Mouse (Mus musculus) erythroid progenitor cell, adult 5-6 weeks (primary cell): ENCODE measurements around the gene Cyp4f17. TPM values are rescaled to one million over a fixed set of nuclear protein-coding genes. Genes with fewer than 3 reads are reported as not detected.
"Not testable (repeated sequence)": the region's sequence is repeated elsewhere in the genome, so short reads cannot be mapped to it uniquely, and the experiment has no call there.

Experiments used
- ATAC-seq: replicated peaks from 2 replicates; pipeline ENCODE4 v1.8.0; 2016; ENCODE audit warnings: moderate number of reproducible peaks, mild to moderate bottlenecking, moderate TSS enrichment, inconsistent platforms; ENCODE audit not compliant: poor library complexity, low FRiP score, severe bottlenecking
- total RNA-seq, 2 experiments: library from RNA; stranded (forward) in 1 of 2; stranded (reverse) in 1 of 2; fragments of 150-400 nt in 1 of 2; fragments of 186-747, 209-891 nt in 1 of 2; gene quantifications; 2 replicates each; pipeline versions ENCODE4 v1.2.3 to v1.2.4; 2015 to 2017; ENCODE audit warnings: low replicate concordance in 2 of 2

The Cyp4f17 gene
- total RNA-seq (2015; ENCODE audit: low replicate concordance): not detected in 2 replicates
- total RNA-seq (2017; ENCODE audit: low replicate concordance): not detected in 2 replicates

DNA sequence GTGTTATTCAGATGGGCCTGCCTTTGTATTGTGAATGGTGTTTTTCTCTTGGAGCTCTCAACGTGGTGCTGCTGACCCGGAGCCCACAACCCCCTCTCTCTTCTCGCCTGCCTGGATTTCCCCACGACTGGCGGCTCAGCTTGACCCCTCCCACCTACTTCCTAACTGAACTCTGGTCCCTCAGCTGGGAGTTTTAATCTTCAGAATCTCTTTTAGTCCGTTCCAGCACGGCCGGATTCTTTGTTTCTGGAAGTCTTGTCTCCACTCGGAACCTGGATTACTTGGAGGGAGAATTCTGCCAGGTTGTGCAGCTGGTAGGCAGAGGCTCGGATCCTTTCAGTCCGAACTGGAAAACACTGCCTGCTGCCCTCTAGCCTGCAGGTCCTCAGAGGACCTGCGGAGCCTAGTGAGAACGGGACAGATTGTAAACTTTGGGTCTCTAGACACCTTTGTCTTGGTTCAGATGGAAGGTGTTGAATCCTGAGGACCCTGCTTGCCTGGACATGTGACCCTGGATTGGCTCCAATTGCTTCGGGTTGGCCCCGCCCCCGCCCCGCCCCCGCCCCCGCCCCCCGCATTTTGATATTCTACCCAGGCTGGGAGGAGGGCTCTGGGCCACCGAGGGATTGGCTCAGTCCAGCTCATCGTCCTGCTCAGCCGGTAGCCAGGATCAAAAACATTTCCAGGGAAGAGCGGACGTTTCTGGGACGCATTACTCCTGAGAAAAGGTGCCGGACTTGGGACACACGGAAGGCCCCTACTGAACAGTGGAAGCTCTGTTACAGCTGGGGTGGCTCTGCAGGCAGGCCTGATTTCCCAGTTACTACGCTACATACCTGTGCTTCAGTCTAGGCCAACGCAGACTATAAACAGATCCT, at the start of gene Cyp4f17:
Gene Cyp4f17 (plus strand): TSS at position 200 of the 878 bp plus-strand sequence.
- ATAC-seq: no peak

GRCm38 (mm10) chr17:32468494-32468893, 37.4 kb upstream of the Cyp4f17 start:
- ATAC-seq: no peak

DNA sequence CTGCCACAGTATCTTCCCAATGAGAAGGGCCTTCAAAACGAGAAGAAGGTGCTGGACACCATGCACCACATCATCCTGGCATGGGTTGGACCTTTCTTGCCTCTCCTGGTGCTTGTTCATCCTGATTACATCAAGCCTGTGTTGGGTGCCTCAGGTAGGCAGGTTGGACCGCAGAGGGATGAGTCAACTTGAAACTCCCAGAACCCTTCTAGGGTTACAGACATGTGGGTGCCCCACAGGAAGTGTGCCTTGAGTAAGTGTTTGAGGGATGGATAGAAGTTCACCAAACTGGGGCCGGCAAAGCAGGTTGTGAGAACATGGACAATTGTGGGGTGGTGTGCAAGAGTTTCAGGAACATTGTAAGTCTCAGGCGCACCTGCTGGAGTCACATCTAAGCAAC, 35.1 kb upstream of the Cyp4f17 start:
- ATAC-seq: no peak

DNA sequence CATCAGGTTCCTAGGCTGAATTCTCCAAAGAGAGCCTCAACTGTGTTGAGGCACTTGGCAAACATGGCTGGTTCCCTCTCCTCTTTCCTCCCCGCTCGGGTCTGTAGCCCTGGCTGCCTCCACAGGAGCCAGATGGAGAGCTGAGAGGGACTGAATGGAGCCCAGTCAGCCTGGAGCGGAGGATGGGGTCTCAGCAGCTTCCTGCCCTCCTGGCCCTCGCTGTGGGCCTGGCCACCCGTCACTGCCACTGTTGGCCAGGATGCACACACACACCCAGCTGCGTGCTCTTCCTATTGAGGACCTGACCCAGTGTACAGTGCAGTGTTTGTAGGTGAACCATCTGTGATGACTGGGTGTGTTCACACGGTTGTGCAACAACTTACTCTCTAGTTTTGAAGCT, 33.7 kb upstream of the Cyp4f17 start:
- no peak for ATAC-seq

DNA sequence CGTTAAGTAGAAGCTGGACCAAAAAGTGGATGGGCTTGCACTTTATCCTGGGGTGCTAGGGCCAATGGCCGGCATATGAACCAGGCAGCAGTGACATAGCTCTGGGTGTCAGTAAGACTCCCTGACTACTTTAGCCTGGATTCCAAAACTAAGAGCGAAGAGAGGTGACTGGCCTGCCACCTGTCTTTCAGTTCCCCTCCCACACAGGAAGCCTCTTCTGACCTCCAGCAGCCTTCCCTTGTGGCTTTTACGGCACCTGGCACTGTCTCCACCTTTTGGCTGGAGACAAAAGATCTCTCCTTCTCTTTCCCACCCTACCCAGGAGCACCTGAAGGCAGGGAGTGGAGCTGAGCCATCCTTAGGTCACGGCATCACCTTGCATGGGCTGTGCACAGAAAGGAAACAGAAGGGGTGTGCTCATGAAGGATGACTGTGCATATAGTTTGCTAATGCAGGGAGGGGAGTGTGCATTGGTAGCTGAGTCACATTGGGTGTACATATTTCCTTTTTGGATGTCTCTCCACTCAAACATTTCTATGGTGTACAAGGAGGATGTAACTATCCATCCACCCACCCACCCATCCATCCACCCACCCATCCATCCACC, 30.8 kb upstream of the Cyp4f17 start:
- ATAC-seq: no peak

DNA sequence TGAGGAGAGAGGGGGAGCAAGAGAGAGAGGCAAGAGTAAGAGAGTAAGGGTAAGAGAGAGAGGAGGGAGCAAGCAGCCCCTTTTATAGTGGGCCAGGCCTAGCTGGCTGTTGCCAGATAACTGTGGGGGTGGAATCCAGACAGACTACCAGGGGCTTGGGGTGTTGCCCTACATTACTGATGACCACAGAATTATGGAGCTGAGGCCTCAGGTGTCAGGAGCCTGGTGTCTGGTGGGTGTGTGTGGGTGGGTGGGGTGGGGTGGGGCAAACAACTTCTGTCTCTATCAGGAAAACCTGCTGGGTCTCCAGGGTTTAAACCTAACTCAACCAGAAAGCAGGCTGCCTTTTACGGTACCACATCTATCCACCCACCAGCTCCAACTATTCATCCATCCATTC, 28.6 kb upstream of the Cyp4f17 start:
- ATAC-seq: no peak

DNA sequence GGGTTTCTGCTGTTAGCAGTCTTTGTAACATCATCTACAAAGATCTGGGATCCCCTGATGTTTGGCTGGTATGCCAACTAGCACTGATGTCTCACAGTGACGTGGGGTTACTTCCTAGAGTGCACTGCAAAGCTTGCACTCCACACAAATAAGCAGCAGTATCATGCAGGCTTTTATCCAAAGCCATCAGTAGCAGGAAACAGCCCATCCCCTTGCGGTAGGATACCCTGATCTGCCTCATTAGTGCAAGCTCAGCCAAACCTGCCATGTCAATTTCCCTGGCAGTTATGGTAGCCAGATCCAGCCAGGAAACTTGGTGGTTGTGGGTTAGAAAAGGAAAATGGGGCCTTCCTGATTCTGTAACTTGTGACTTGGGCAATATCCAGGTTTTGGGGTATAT, 27.1 kb upstream of the Cyp4f17 start:
- ATAC-seq: no peak

DNA sequence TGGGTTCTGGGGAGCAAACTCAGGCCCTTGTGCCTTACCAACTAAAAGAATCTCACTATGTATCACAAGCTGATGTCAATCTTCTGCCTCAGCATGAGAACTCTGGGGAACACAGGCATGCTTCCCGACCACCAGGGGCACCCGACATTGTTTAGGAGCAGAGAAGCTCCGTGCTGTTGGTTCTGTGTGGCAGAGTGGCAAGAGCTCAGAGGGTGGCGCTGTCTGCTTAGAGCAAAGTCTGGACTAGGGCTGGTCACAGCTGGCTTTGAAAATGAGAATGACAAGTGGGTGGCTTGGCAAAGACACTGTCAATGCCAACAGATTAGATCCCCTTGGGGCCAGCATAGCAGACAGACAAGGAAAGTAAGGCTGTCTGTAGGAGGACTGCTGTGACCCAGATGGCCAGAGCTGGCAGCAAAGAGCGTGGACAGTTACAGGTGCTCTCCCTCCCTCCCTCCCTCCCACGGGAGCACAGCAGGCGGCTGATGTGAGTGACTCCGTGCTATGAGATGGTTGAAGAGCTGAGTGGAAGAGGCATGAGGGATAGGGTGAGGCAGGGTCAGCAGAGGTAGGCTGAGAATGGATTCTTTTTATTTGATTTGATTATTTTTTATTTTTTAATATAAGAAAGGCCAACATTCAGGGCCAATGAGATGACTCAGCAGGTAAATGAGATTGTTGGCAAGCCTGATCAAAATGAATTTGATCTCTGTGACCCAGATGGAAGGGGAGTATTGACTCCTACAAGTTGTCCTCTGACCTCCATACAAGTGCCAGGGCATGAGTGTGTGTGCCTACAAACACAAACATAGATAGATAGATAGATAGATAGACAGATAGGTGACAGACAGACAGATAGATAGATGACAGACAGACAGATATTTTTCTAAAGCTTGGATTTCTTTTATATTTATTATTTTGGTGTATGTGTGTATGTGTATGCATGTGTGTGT, 26.0 kb upstream of the Cyp4f17 start:
- no peak for ATAC-seq

DNA sequence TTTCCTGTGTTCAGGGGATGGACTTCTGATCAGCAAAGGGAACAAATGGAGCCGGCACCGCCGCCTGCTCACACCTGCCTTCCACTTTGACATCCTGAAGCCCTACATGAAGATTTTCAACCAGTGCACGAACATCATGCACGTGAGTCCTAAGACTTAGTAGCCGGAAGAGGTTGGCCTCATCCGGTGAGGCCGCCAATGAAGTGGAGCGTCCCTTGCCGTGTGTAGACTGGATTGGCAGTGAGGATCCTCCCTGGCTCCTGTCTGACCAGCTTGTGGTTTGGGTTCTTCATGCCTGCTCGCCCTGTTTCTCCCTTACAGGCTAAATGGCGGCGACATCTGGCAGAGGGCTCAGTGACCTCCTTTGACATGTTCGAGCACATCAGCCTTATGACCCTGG, 24.1 kb upstream of the Cyp4f17 start:
- ATAC-seq: no peak

- peak; percentile 81 for ATAC-seq
Measured at GRCm38 (mm10) chr17:32483200-32483599, 22.6 kb upstream of the Cyp4f17 start.

DNA sequence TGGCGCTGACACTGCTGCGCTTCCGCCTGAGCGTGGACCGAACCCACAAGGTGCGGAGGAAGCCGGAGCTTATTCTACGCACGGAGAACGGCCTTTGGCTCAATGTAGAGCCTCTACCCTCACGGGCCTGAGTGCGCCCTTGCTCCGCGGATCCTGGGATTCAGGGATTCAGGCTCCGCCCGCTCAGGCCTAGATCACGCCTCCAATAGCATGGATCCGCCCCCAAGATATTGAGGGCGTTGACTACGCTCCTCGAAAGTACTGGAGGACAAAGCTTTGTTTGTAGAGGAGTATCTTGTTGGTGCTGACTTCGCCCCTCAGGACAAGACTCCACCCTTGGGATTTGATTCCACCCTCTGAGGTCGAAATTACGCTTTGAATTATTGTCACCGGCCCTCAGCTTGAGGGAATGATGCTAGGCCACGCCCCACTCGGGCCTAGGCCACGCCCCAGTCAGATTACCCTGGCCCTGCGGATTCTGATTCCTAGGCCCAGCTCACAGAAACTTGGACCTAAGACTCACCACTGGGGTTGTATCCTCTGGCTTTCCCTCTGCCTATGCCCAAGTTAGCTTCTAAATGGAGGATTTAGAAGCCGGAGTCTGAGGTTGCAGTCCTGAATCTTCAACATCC, 13.4 kb upstream of the Cyp4f17 start:
- peak; percentile 60; the same call in 1 of the 2 replicates for ATAC-seq

DNA sequence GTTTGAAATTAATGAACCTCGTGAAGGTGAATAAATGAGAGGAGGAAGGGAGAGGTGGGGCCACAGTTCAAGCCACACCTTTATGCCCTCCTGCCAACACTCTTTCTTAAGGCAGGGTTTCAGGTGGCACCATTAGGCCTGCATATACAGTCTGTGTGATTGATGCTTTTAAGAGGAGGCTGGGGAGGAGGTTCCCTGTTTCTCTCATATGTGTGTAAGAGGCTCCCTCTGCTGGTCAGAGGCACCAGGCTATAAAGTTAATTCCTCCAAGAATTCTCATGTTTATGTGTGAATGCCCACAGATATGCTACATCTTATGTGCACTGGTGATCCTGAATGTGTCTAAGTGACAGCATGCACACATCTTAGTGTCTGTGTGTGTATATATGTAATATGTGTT, 11.2 kb upstream of the Cyp4f17 start:
- 0 out of 2 replicates have a peak, but pooled peaks have one; percentile 47 for ATAC-seq

DNA sequence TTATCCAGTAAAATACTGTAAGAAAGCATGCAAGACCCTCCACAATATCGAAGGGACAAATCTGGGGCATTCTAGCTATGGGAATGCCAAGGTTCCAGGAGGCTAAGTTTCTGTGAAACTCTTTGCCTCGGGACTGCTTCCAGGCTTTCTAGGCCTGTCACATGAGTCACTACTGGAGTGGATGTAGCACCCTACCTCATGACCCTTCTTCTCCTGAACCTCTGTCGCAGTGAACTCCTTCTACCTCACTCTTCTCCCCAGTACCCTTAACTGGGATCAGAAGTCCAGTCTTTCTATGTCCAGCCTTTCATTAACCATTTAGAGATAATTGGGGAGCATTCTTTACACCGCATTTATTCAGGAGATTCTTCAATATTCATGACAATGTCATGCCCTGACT, 5.3 kb upstream of the Cyp4f17 start:
- not testable (repeated sequence) for ATAC-seq

DNA sequence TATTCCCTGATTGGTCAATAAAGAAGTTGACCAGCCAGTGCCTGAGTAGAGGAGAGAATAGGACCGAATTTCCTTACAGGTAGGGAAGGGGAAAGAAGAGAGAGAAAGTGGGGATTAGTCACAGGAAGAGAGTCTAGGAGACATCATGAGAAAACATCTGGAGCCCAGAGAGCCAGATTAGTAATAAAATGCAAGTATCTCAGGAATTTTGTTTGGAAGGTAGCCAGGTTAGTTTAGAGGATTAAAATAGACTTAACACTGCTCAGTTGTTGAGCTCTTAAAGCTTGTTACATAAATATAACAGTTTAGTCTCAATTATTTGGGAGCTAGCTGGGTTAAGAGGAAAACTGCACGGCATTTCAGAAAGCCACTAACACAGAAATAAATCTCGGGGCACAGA, 4.8 kb upstream of the Cyp4f17 start:
- no peak for ATAC-seq

DNA sequence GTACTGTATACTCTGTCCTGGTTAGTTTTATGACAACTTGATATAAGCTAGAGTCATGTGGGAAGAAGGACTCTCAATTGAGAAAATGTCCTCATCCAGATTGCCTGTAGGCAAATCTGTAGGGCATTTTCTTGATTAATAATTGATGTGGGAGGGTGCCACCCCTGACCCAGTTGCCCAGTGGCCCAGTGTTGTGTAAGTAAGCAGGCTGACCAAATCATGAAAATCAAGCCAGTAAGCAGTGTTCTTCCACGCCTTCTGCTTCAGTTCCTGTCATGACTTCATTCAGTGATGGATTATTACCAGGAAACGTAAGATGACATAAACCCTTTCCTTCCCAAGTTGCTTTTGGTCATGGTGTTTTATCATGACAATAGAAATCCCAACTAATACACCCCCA, 2.7 kb upstream of the Cyp4f17 start:
- no peak for ATAC-seq

DNA sequence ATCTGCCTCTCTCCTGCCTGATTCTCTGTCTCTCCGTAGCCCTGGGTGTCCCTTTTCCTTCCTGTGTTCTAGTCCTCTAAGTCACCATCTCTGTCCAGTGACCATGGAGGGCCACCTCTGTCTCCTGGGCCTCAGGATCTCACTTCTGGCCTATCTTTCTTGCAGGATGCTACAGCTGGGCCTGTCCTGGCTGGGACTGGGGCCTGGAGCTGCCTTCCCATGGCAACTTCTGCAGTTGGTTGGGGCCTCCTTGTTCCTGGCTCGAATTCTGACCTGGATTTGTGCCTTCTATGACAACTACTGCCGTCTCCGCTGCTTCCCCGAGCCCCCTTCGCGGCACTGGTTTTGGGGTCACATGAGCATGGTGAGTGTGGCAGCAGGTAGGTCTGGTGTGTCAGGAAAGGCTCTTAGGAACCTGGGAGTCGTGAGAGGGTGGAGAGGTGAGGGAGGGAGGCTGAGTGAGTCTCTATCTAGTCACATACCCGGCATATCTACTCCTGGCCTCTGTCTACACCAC, 937 bp downstream of the Cyp4f17 start:
- no peak for ATAC-seq

DNA sequence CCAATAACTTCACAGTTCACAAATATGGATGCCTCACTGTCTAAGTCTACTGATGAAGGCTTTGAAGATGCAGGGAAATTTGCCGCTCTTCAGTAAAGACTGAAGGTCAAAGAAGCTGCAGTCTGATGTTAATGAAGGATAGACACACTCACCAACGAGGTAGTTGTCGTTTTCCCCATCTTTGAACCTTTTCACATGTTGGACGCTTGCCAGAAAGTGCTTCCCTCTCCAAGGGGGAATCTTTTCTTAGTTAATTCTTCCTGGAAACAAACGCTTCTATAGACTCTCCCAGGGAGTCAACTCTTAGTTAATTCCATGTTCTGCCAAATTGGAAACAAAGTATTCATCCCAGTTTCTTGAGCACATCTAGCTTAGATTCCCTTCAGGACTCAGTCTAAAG, 10.3 kb downstream of the Cyp4f17 start:
- ATAC-seq: no peak

GRCm38 (mm10) chr17:32521981-32522380, 16.1 kb downstream of the Cyp4f17 start:
- ATAC-seq: no peak

- ATAC-seq: no peak
Measured at GRCm38 (mm10) chr17:32522386-32522785, 16.5 kb downstream of the Cyp4f17 start.
